Mouse (Mus musculus): ENCODE results near the gene Pkig. TPM values are rescaled to one million over a fixed set of nuclear protein-coding genes. Genes with fewer than 3 reads are reported as not detected.

Gene Pkig
- polyA plus RNA-seq, 1 experiment from 2014 or later = 173 TPM

- H3K27ac ChIP-seq (replicated peaks; ENCODE audit: low read depth, low read length) = no peak overlapping the region
- H3K9me3 ChIP-seq (replicated peaks; ENCODE audit: control insufficient read depth, low read length) = no peaks in the 10 kb centered on the region
- H3K27me3 ChIP-seq (ENCODE audit: control insufficient read depth, insufficient read depth, low read length) = no peaks in the 10 kb centered on the region
- H3K4me1 ChIP-seq (ENCODE audit: control insufficient read depth, insufficient read depth, low read length) = no peaks in the 10 kb centered on the region
- H3K36me3 ChIP-seq (replicated peaks; ENCODE audit: control insufficient read depth, insufficient read depth, low read depth, low read length) = no peaks in the 10 kb centered on the region
- DNase-seq (ENCODE audit: low spot score) (no peak), ATAC-seq (replicated peaks; ENCODE audit: insufficient number of reproducible peaks, low FRiP score, low TSS enrichment, low read depth) (no peak)
- no peak overlapping the region for H3K4me2 ChIP-seq (ENCODE audit: low read depth, low read length)
- WGBS = 83% methylated on average over 6 of the region's 6 CpGs
- H3K4me3 ChIP-seq (ENCODE audit: low read depth, low read length) = no peak overlapping the region
- H3K9ac ChIP-seq (replicated peaks; ENCODE audit: low read length) = no peak overlapping the region
Observed at GRCm38 (mm10) chr2:163760589-163760988, 102.4 kb downstream of the Pkig start.

GRCm38 (mm10) chr2:163761402-163761801 is 103.2 kb downstream of the Pkig start:
- DNase-seq (ENCODE audit: low spot score) (no peak), ATAC-seq (replicated peaks; ENCODE audit: insufficient number of reproducible peaks, low FRiP score, low TSS enrichment, low read depth) (no peak)
- WGBS = 89% methylated on average over 7 of the region's 7 CpGs

GRCm38 (mm10) chr2:163766261-163766660 is 108.1 kb downstream of the Pkig start:
- no peak for ATAC-seq (replicated peaks; ENCODE audit: insufficient number of reproducible peaks, low FRiP score, low TSS enrichment, low read depth)
- H3K4me1 ChIP-seq (ENCODE audit: control insufficient read depth, insufficient read depth, low read length) = no peaks in the 10 kb centered on the region
- H3K4me3 ChIP-seq (ENCODE audit: low read depth, low read length) = no peak overlapping the region
- no peak overlapping the region for H3K27ac ChIP-seq (replicated peaks; ENCODE audit: low read depth, low read length)
- no peak for DNase-seq (ENCODE audit: low spot score)
- no peaks in the 10 kb centered on the region for H3K36me3 ChIP-seq (replicated peaks; ENCODE audit: control insufficient read depth, insufficient read depth, low read depth, low read length)
- no peak overlapping the region for H3K9ac ChIP-seq (replicated peaks; ENCODE audit: low read length)
- H3K27me3 ChIP-seq (ENCODE audit: control insufficient read depth, insufficient read depth, low read length) = no peaks in the 10 kb centered on the region
- no peaks in the 10 kb centered on the region for H3K9me3 ChIP-seq (replicated peaks; ENCODE audit: control insufficient read depth, low read length)
- H3K4me2 ChIP-seq (ENCODE audit: low read depth, low read length) = no peak overlapping the region

More at GRCm38 (mm10) chr2:163761402-163761801, 103.2 kb downstream of the Pkig start:
- H3K4me2 ChIP-seq (ENCODE audit: low read depth, low read length) = no peak overlapping the region
- no peak overlapping the region for H3K9ac ChIP-seq (replicated peaks; ENCODE audit: low read length)
- H3K4me1 ChIP-seq (ENCODE audit: control insufficient read depth, insufficient read depth, low read length) = no peaks in the 10 kb centered on the region
- H3K27ac ChIP-seq (replicated peaks; ENCODE audit: low read depth, low read length) = no peak overlapping the region
- no peaks in the 10 kb centered on the region for H3K27me3 ChIP-seq (ENCODE audit: control insufficient read depth, insufficient read depth, low read length)
- no peak overlapping the region for H3K4me3 ChIP-seq (ENCODE audit: low read depth, low read length)
- no peaks in the 10 kb centered on the region for H3K9me3 ChIP-seq (replicated peaks; ENCODE audit: control insufficient read depth, low read length)
- H3K36me3 ChIP-seq (replicated peaks; ENCODE audit: control insufficient read depth, insufficient read depth, low read depth, low read length) = no peaks in the 10 kb centered on the region

- H3K4me3 ChIP-seq (ENCODE audit: low read depth, low read length) = no peak overlapping the region
- no peaks in the 10 kb centered on the region for H3K4me1 ChIP-seq (ENCODE audit: control insufficient read depth, insufficient read depth, low read length)
- no peaks in the 10 kb centered on the region for H3K36me3 ChIP-seq (replicated peaks; ENCODE audit: control insufficient read depth, insufficient read depth, low read depth, low read length)
- 65% methylated on average over 1 of the region's 1 CpGs for WGBS
- H3K27ac ChIP-seq (replicated peaks; ENCODE audit: low read depth, low read length) = no peak overlapping the region
- no peak overlapping the region for H3K9ac ChIP-seq (replicated peaks; ENCODE audit: low read length)
- DNase-seq (ENCODE audit: low spot score) = no peak
- H3K9me3 ChIP-seq (replicated peaks; ENCODE audit: control insufficient read depth, low read length) = no peaks in the 10 kb centered on the region
- no peak overlapping the region for H3K4me2 ChIP-seq (ENCODE audit: low read depth, low read length)
- no peaks in the 10 kb centered on the region for H3K27me3 ChIP-seq (ENCODE audit: control insufficient read depth, insufficient read depth, low read length)
- ATAC-seq (replicated peaks; ENCODE audit: insufficient number of reproducible peaks, low FRiP score, low TSS enrichment, low read depth) = no peak
Observed at GRCm38 (mm10) chr2:163766890-163767289, 108.7 kb downstream of the Pkig start.

- H3K4me3 ChIP-seq (ENCODE audit: low read depth, low read length) = no peak overlapping the region
- no peaks in the 10 kb centered on the region for H3K4me1 ChIP-seq (ENCODE audit: control insufficient read depth, insufficient read depth, low read length)
- H3K27ac ChIP-seq (replicated peaks; ENCODE audit: low read depth, low read length) = no peak overlapping the region
- 83% methylated on average over 8 of the region's 8 CpGs for WGBS
- DNase-seq (ENCODE audit: low spot score) (no peak), ATAC-seq (replicated peaks; ENCODE audit: insufficient number of reproducible peaks, low FRiP score, low TSS enrichment, low read depth) (no peak)
- no peaks in the 10 kb centered on the region for H3K27me3 ChIP-seq (ENCODE audit: control insufficient read depth, insufficient read depth, low read length)
- H3K36me3 ChIP-seq (replicated peaks; ENCODE audit: control insufficient read depth, insufficient read depth, low read depth, low read length) = no peaks in the 10 kb centered on the region
- no peak overlapping the region for H3K9ac ChIP-seq (replicated peaks; ENCODE audit: low read length)
- H3K9me3 ChIP-seq (replicated peaks; ENCODE audit: control insufficient read depth, low read length) = no peaks in the 10 kb centered on the region
- no peak overlapping the region for H3K4me2 ChIP-seq (ENCODE audit: low read depth, low read length)
Observed at GRCm38 (mm10) chr2:163770731-163771130, 112.5 kb downstream of the Pkig start.

Other genes starting within 250 kb of the Pkig start
- 105 and 106 TPM in 2 replicates for gene Oser1, start 233.7 kb upstream of the Pkig start, polyA plus RNA-seq (2014; fragmentation: Nextera tagmentation; extraction: Ambion mirVana)
- gene Gdap1l1, start 219.9 kb upstream of the Pkig start, polyA plus RNA-seq (2014; fragmentation: Nextera tagmentation; extraction: Ambion mirVana) = 10.9 and 13.6 TPM in 2 replicates
- 9.0 and 9.7 TPM in 2 replicates for gene Fitm2, start 185.8 kb upstream of the Pkig start, polyA plus RNA-seq (2014; fragmentation: Nextera tagmentation; extraction: Ambion mirVana)
- not detected in 2 replicates for gene R3hdml, start 166.1 kb upstream of the Pkig start, polyA plus RNA-seq (2014; fragmentation: Nextera tagmentation; extraction: Ambion mirVana)
- not detected in 2 replicates for gene Hnf4a, start 151.6 kb upstream of the Pkig start, polyA plus RNA-seq (2014; fragmentation: Nextera tagmentation; extraction: Ambion mirVana)
- 45.3 and 47.2 TPM in 2 replicates for gene Ttpal, start 56.1 kb upstream of the Pkig start, polyA plus RNA-seq (2014; fragmentation: Nextera tagmentation; extraction: Ambion mirVana)
- 26.0 and 27.9 TPM in 2 replicates for gene Serinc3, start 13.3 kb upstream of the Pkig start, polyA plus RNA-seq (2014; fragmentation: Nextera tagmentation; extraction: Ambion mirVana)
- gene Ada, start 91.9 kb downstream of the Pkig start, polyA plus RNA-seq (2014; fragmentation: Nextera tagmentation; extraction: Ambion mirVana) = 10.3 and 11.0 TPM in 2 replicates
- 0.71 TPM in 1 of 2 replicates, not detected in the other for gene Ccn5, start 162.5 kb downstream of the Pkig start, polyA plus RNA-seq (2014; fragmentation: Nextera tagmentation; extraction: Ambion mirVana)
- gene Kcnk15, start 195.3 kb downstream of the Pkig start, polyA plus RNA-seq (2014; fragmentation: Nextera tagmentation; extraction: Ambion mirVana) = not detected in 2 replicates

Data from embryonic facial prominence, embryonic 11.5 days (tissue).